In the genomic region with DNA sequence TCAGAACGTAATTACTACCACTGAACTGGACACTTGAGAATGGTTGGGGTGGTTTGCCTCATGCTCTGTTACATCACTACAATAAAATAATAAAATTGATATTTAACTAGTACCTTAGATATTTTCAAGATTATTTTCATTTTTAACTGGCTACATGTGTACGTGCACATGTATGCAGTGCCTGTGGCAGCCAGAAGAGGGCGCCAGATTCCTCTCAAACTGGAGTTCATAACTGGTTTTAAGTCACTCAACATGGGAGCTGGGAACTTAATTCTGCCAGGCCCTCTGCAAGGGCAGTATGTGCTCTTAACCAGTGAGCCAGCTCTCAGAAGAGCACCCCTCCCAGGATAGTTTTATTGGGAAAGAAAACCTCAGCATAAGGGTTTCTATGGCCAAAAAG, we compare ENCODE assay signal across 9 mouse cellular contexts.
DNase-seq lines count a peak whose midpoint lies in the region; ATAC-seq and TF ChIP-seq lines count a peak whose summit lies in the region.
"Had no signal": no experiment of that assay in that cellular context is flagged by ENCODE, and none has a peak within 500 bp of the region (broad histone marks: within the 10 kb centered on the region; RNA-seq: fewer than 3 reads in every experiment).

No protein-coding gene starts in this region.

- H3K27ac ChIP-seq in gastrocnemius, adult 2 months: no peak overlapping the region
- H3K27ac ChIP-seq in midbrain, embryonic 11.5 days (ENCODE audit: low read depth, low read length): no peak overlapping the region
- no peak overlapping the region for H3K27ac ChIP-seq in midbrain, embryonic 13.5 days
- peak overlapping the region; percentile 54 for H3K27ac ChIP-seq in cerebellum, adult 2 months (ENCODE audit: insufficient read depth, low read length)
- H3K27ac ChIP-seq: lung, embryonic 15.5 days had no signal

- peak; percentile 19; the same call in 1 of the 2 replicates for ATAC-seq in midbrain, embryonic 11.5 days (ENCODE audit: low FRiP score)
- ATAC-seq in midbrain, embryonic 13.5 days: no peak

- H3K4me2 ChIP-seq in midbrain, embryonic 11.5 days: no peak overlapping the region
- H3K4me2 ChIP-seq in midbrain, embryonic 13.5 days (replicated peaks): no peak overlapping the region
- H3K4me2 ChIP-seq: lung, embryonic 15.5 days had no signal

- intact Hi-C loops in gastrocnemius, adult 2 months (cut with DNase I): no loop called here

- WGBS in midbrain, embryonic 11.5 days: 49% methylated on average over 3 of the region's 3 CpGs
- 51% methylated on average over 3 of the region's 3 CpGs for WGBS in midbrain, embryonic 13.5 days
- 66% methylated on average over 3 of the region's 3 CpGs for WGBS in cerebellum, adult 2 months

- H3K9ac ChIP-seq in midbrain, embryonic 11.5 days (ENCODE audit: low read length): no peak overlapping the region
- H3K9ac ChIP-seq in midbrain, embryonic 13.5 days (replicated peaks): no peak overlapping the region
- H3K9ac ChIP-seq: lung, embryonic 15.5 days had no signal

- no peak overlapping the region for H3K4me3 ChIP-seq in gastrocnemius, adult 2 months
- no peak overlapping the region for H3K4me3 ChIP-seq in midbrain, embryonic 11.5 days (ENCODE audit: low read depth, low read length)
- H3K4me3 ChIP-seq in midbrain, embryonic 13.5 days (replicated peaks): no peak overlapping the region
- no peak overlapping the region for H3K4me3 ChIP-seq in cerebellum, adult 2 months (replicated peaks; ENCODE audit: insufficient read depth, low read depth, low read length)
- H3K4me3 ChIP-seq: lung, embryonic 15.5 days had no signal

- no peaks in the 10 kb centered on the region for H3K9me3 ChIP-seq in midbrain, embryonic 11.5 days (ENCODE audit: control insufficient read depth, low read length)
- H3K9me3 ChIP-seq in midbrain, embryonic 13.5 days: no peaks in the 10 kb centered on the region
- H3K9me3 ChIP-seq: lung, embryonic 15.5 days had no signal

- no peaks in the 10 kb centered on the region for H3K27me3 ChIP-seq in midbrain, embryonic 11.5 days (ENCODE audit: control insufficient read depth, insufficient read depth, low read length)
- H3K27me3 ChIP-seq in midbrain, embryonic 13.5 days: no peaks in the 10 kb centered on the region
- H3K27me3 ChIP-seq in cerebellum, adult 2 months (ENCODE audit: control insufficient read depth, insufficient read depth, low read length): no peaks in the 10 kb centered on the region
- H3K27me3 ChIP-seq: lung, embryonic 15.5 days had no signal

- DNase-seq in gastrocnemius, adult 2 months: no peak
- no peak for DNase-seq in gastrocnemius, adult 18-20 months (ENCODE audit: low spot score)
- DNase-seq in midbrain, embryonic 11.5 days (ENCODE audit: low spot score, missing footprints): no peak
- DNase-seq in cerebellum, adult 2 months: peak; percentile 47 to 59
- DNase-seq in natural killer cell, adult 2 months (ENCODE audit: low spot score in 2 of 2): peak; percentile 3 to 43
- DNase-seq in gastrocnemius, postnatal 4 days (ENCODE audit: low spot score in 2 of 2): no peak
- DNase-seq in heart, adult 8-10 months (ENCODE audit: low spot score): no peak

- no peaks in the 10 kb centered on the region for H3K4me1 ChIP-seq in midbrain, embryonic 11.5 days (ENCODE audit: control insufficient read depth, insufficient read depth, low read length)
- H3K4me1 ChIP-seq in midbrain, embryonic 13.5 days (replicated peaks): 0 out of 2 replicates have a peak, but pooled peaks cover 3% of the 10 kb centered on the region
- peaks cover 38% of the 10 kb centered on the region for H3K4me1 ChIP-seq in cerebellum, adult 2 months (ENCODE audit: control insufficient read depth, insufficient read depth, low read length)
- H3K4me1 ChIP-seq: lung, embryonic 15.5 days had no signal

- TF ChIP-seq POLR2A in cerebellum, adult 2 months (IDR thresholded peaks at IDR 0.05; ENCODE audit: borderline replicate concordance, insufficient read depth, low read length): no peak

- TF ChIP-seq CTCF in gastrocnemius, adult 2 months (IDR thresholded peaks at IDR 0.05): peak; percentile 51
- TF ChIP-seq CTCF in cerebellum, adult 2 months (IDR thresholded peaks at IDR 0.05; ENCODE audit: borderline replicate concordance, insufficient read depth, low read depth, low read length): peak; percentile 55; the same call in 1 of the 2 replicates

- H3K36me3 ChIP-seq in midbrain, embryonic 11.5 days (ENCODE audit: control insufficient read depth, insufficient read depth, low read length): no peaks in the 10 kb centered on the region
- H3K36me3 ChIP-seq in midbrain, embryonic 13.5 days: peaks cover 12% of the 10 kb centered on the region
- H3K36me3 ChIP-seq: lung, embryonic 15.5 days had no signal

Comparison
In these comparisons a context has a peak if more than half of its experiments do, and no peak if none do; other contexts are left out.
1. DNase-seq: peak in cerebellum, adult 2 months (2 of 2) and natural killer cell, adult 2 months (2 of 2); none in gastrocnemius, adult 2 months (single experiment), gastrocnemius, adult 18-20 months (single experiment), midbrain, embryonic 11.5 days (single experiment), gastrocnemius, postnatal 4 days (0 of 2) and heart, adult 8-10 months (single experiment).